Mouse (Mus musculus) adrenal gland, adult 8-10 months (tissue): Measurements from ENCODE around the gene Qrich2. TPM values are rescaled to one million over a fixed set of nuclear protein-coding genes. Genes with fewer than 3 reads are reported as not detected.

Source experiments
- DNase-seq: peaks from one replicate; pipeline ENCODE4 v3.0.0; 2022
- total RNA-seq, 4 experiments: library from RNA; stranded (reverse); gene quantifications; 2 replicates each; pipeline ENCODE4 v1.2.4; 2022

Qrich2 gene
- total RNA-seq, 4 experiments from 2014 or later: 0.11 TPM; not detected in 3

- no peak for DNase-seq
These were observed 59.8 kb downstream of the Qrich2 start for GRCm38 (mm10) chr11:116406231-116406728.

DNA sequence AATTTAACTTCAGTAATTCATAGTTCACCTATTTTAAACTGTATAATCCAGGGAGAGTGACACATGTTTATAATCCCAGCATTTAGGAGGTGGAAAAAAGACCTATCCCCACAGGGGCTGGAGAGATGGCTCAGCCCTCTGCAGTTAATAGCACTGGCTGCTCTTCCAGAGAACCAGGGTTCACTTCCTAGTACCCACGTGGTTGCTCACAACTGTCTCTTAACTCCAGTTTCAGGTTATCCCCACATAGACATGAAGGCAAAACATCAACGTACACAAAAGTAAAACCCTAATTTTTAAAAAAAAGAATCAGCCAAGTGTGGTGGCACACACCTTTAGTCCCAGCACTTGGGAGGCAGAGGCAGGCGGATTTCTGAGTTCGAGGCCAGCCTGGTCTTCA lies 60.4 kb downstream of the Qrich2 start:
- no peak for DNase-seq

GRCm38 (mm10) chr11:116400560-116400959 lies 65.5 kb downstream of the Qrich2 start:
- no peak for DNase-seq

GRCm38 (mm10) chr11:116398348-116398677 lies 67.7 kb downstream of the Qrich2 start:
- no peak for DNase-seq

DNA sequence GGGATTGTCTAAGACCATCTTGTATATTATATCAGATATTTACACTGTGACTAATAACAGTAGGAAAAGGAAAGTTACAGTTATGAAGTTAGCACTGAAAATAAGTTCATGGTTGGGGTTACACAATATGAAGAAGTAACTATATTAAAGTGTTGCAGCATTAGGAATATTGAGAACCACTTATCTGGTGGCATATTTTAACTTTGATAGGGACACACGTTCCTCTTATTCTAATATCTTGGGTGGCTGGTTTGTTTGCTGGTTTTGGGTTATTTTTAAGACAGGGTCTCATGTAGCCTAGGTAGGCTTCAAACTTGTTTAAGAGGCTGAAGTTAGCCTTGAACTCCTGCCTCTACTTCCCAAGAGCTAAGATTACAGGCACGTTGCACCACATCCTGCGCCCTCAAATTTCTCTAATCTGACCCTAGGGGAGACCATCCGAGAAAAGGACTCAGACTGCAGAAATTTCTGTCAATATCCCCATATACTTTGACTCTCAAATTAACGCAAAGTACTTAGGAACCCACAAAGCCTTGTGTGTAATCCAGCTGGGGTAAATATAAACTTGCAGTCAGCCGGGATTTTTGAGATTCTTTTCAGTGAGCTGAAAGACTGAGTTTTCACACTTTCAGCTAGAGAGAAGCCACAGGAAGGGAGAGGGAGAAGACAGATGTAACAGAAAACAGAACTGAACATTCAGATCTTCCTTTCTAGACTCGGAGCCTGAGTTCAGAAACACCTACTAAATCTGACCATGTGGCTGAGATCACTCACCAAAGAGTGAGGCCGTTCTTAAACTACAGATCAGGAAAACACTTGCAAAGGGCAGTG lies 68.3 kb downstream of the Qrich2 start:
- DNase-seq: no peak

DNA sequence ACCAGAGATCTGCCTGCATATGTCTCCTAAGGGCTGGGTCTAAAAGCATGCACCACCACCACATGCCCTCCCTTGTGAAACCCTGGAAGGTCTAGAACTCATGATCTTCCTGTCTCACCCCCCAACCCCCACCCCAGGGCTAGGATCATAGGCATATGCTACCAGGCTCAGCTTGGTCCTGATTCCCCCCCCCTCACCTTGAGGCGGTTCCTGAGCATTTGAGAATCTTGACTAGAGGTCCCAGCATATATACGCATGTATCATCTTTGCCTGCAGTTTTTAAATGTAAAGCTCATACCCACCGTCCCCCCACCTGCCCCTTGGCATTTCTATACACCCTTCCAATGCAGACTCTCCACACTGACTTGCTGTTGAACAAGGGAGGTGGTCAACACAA lies 69.1 kb downstream of the Qrich2 start:
- no peak for DNase-seq

DNA sequence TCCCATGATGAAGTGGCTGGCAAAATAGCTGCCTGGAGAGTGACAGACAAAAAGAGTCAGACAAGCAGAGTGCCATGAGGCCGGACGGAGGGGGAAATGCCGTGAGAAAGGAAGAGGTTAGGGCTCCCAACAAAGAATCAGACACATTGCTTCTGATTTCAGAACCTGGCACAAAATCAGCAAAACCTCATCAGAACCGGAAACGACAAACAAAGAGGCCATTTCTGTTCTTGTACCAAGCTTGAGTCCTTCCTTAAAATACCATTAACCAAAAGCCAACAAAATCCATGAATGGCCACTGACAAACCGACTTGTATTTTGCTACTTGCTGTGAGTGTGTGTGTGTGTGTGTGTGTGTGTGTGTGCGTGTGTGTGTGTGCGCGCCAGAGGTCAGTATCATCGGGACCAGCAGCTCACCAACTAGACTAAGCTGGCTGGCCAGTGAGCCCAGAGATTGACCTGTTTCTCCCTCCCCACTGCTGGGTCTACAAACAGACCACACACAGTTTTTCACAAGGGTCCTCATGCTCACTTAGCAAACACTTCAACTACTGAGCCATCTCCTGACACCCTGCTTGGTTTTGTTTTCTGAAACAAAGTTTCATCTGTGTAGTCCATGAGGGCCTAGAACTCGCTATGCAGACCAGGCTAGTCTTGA lies 69.6 kb downstream of the Qrich2 start:
- DNase-seq: no peak

GRCm38 (mm10) chr11:116394769-116395168 lies 71.3 kb downstream of the Qrich2 start:
- DNase-seq: no peak

Other genes starting within 250 kb of the Qrich2 start
- 1 to 10 TPM; 1.0 to 2.4 (median 2.1) TPM for gene Evpl, start 228.2 kb downstream of the Qrich2 start, total RNA-seq
- 10 to 100 TPM; 75.4 to 88.7 (median 83.0) TPM for gene Srp68, start 192.0 kb downstream of the Qrich2 start, total RNA-seq
- gene Galr2, start 185.3 kb downstream of the Qrich2 start, total RNA-seq: under 1 TPM in 3 of 4 experiments, not detected in 1; 0.12 to 0.28 (median 0.13) TPM
- gene Exoc7, start 159.0 kb downstream of the Qrich2 start, total RNA-seq: 10 to 100 TPM; 61.0 to 83.9 (median 72.6) TPM
- gene Foxj1, start 130.8 kb downstream of the Qrich2 start, total RNA-seq: under 1 TPM in 2 of 4 experiments, not detected in 2; 0.09 to 0.21 TPM
- 10 to 100 TPM in 2 of 4 experiments, 1 to 10 TPM in 2; 4.8 to 16.9 (median 9.3) TPM for gene Rnf157, start 53.2 kb downstream of the Qrich2 start, total RNA-seq
- gene Ubald2, start 32.1 kb downstream of the Qrich2 start, total RNA-seq: 10 to 100 TPM; 26.1 to 36.2 (median 29.8) TPM
- gene Prpsap1, start 28.0 kb upstream of the Qrich2 start, total RNA-seq: 100 to 1,000 TPM; 104 to 122 (median 111) TPM
- gene Sphk1, start 64.7 kb upstream of the Qrich2 start, total RNA-seq: 1 to 10 TPM; 3.0 to 4.7 (median 3.5) TPM
- gene Ube2o, start 115.2 kb upstream of the Qrich2 start, total RNA-seq: 10 to 100 TPM; 26.5 to 38.4 (median 33.9) TPM
- gene Aanat, start 120.2 kb upstream of the Qrich2 start, total RNA-seq: not detected
- 10 to 100 TPM; 13.3 to 20.5 (median 15.0) TPM for gene Rhbdf2, start 160.8 kb upstream of the Qrich2 start, total RNA-seq
- gene Prcd, start 187.3 kb upstream of the Qrich2 start, total RNA-seq: 10 to 100 TPM; 16.6 to 27.2 (median 22.8) TPM
- gene Cygb, start 188.1 kb upstream of the Qrich2 start, total RNA-seq: 10 to 100 TPM; 33.4 to 64.8 (median 48.2) TPM